Mouse (Mus musculus) naive thymus-derived CD4-positive, alpha-beta T cell, adult 5 months (primary cell): ENCODE measurements around the gene Dpysl5. TPM values are rescaled to one million over a fixed set of nuclear protein-coding genes. Genes with fewer than 3 reads are reported as not detected.

Experiments
- polyA plus RNA-seq: library from polyadenylated mRNA; unstranded; fragments of 100-300 nt; shearing (Covaris generic); gene quantifications from one replicate; pipeline ENCODE4 v1.2.1, GENCODE M21; 2017

The Dpysl5 gene
- polyA plus RNA-seq, result not detected

GRCm38 (mm10) chr5:30711147-30712001 is at the start of gene Dpysl5:
Dpysl5 (plus strand) TSS chr5:30711564.

GRCm38 (mm10) chr5:30666391-30667195 is 44.8 kb upstream of the Dpysl5 start, which contains the start of gene Cenpa:
Cenpa (plus strand) TSS chr5:30666777.

GRCm38 (mm10) chr5:30814424-30815119 is 103.2 kb downstream of the Dpysl5 start, which contains the start of gene Mapre3:
Mapre3 (plus strand) TSS chr5:30814641.

Other genes with a start within 250 kb of the Dpysl5 start
- not detected for gene Otof, start 249.6 kb upstream of the Dpysl5 start, polyA plus RNA-seq
- gene 1700001C02Rik, start 245.5 kb upstream of the Dpysl5 start, polyA plus RNA-seq, result not detected
- gene Cib4, start 165.7 kb upstream of the Dpysl5 start, polyA plus RNA-seq, result not detected
- gene Kcnk3, start 123.4 kb upstream of the Dpysl5 start, polyA plus RNA-seq, result not detected
- 61.1 TPM for gene Slc35f6, start 63.6 kb upstream of the Dpysl5 start, polyA plus RNA-seq
- gene Cenpa, start 44.8 kb upstream of the Dpysl5 start, polyA plus RNA-seq, result 338 TPM
- gene Mapre3, start 103.1 kb downstream of the Dpysl5 start, polyA plus RNA-seq, result 6.8 TPM
- 49.2 TPM for gene Tmem214, start 156.4 kb downstream of the Dpysl5 start, polyA plus RNA-seq
- gene Agbl5, start 177.1 kb downstream of the Dpysl5 start, polyA plus RNA-seq, result 7.2 TPM
- 208 TPM for gene Ost4, start 196.2 kb downstream of the Dpysl5 start, polyA plus RNA-seq
- gene Emilin1, start 201.8 kb downstream of the Dpysl5 start, polyA plus RNA-seq, result 3.2 TPM
- gene Khk, start 209.9 kb downstream of the Dpysl5 start, polyA plus RNA-seq, result 26.3 TPM
- not detected for gene Cgref1, start 234.0 kb downstream of the Dpysl5 start, polyA plus RNA-seq
- 231 TPM for gene Preb, start 248.8 kb downstream of the Dpysl5 start, polyA plus RNA-seq